Mouse (Mus musculus): ENCODE measurements around the gene Mcoln3. TPM values are rescaled to one million over a fixed set of nuclear protein-coding genes. Genes with fewer than 3 reads are reported as not detected.

The Mcoln3 gene
- polyA plus RNA-seq, 1 experiment = 17.3 TPM

- H3K36me3 ChIP-seq (ENCODE audit: control insufficient read depth, insufficient read depth, low read length) = no peaks in the 10 kb centered on the region
- 63% methylated on average over 10 of the region's 10 CpGs for WGBS
- no peaks in the 10 kb centered on the region for H3K4me1 ChIP-seq (ENCODE audit: control insufficient read depth, insufficient read depth, low read length)
- no peak overlapping the region for H3K27ac ChIP-seq (ENCODE audit: insufficient read depth, low read depth, low read length)
- DNase-seq = peak; percentile 17
- H3K4me3 ChIP-seq (ENCODE audit: insufficient read depth, low read depth, low read length) = no peak overlapping the region
- TF ChIP-seq CTCF (conservative IDR thresholded peaks at IDR 0.05; ENCODE audit: insufficient read depth, insufficient read length, low read depth, low read length) (no peak), POLR2A (IDR thresholded peaks at IDR 0.05; ENCODE audit: low read depth, low read length) (no peak)
- H3K27me3 ChIP-seq (replicated peaks; ENCODE audit: control insufficient read depth, insufficient read depth, low read length) = no peaks in the 10 kb centered on the region
Observed at GRCm38 (mm10) chr3:146186033-146186432, 68.8 kb downstream of the Mcoln3 start.

GRCm38 (mm10) chr3:146189933-146190332, 72.7 kb downstream of the Mcoln3 start:
- WGBS = 76% methylated on average over 10 of the region's 10 CpGs
- H3K4me1 ChIP-seq (ENCODE audit: control insufficient read depth, insufficient read depth, low read length) = no peaks in the 10 kb centered on the region
- no peak for DNase-seq
- no peaks in the 10 kb centered on the region for H3K36me3 ChIP-seq (ENCODE audit: control insufficient read depth, insufficient read depth, low read length)
- no peak for TF ChIP-seq POLR2A (IDR thresholded peaks at IDR 0.05; ENCODE audit: low read depth, low read length)
- TF ChIP-seq CTCF (conservative IDR thresholded peaks at IDR 0.05; ENCODE audit: insufficient read depth, insufficient read length, low read depth, low read length) = peak; percentile 24; the same call in 1 of the 2 replicates
- no peak overlapping the region for H3K27ac ChIP-seq (ENCODE audit: insufficient read depth, low read depth, low read length)
- no peak overlapping the region for H3K4me3 ChIP-seq (ENCODE audit: insufficient read depth, low read depth, low read length)
- no peaks in the 10 kb centered on the region for H3K27me3 ChIP-seq (replicated peaks; ENCODE audit: control insufficient read depth, insufficient read depth, low read length)

Other genes starting within 250 kb of the Mcoln3 start
- gene Bcl10, start 194.6 kb upstream of the Mcoln3 start, polyA plus RNA-seq (2012; rRNA removed) = 9.4 and 13.7 TPM in 2 replicates
- gene 2410004B18Rik, start 179.4 kb upstream of the Mcoln3 start, polyA plus RNA-seq (2012; rRNA removed) = 7.4 and 9.4 TPM in 2 replicates
- gene Syde2, start 129.6 kb upstream of the Mcoln3 start, polyA plus RNA-seq (2012; rRNA removed) = 6.1 and 6.3 TPM in 2 replicates
- 0.10 TPM in 1 of 2 replicates, not detected in the other for gene Wdr63, start 9.3 kb upstream of the Mcoln3 start, polyA plus RNA-seq (2012; rRNA removed)
- gene Mcoln2, start 32.4 kb downstream of the Mcoln3 start, polyA plus RNA-seq (2012; rRNA removed) = 3.2 and 3.5 TPM in 2 replicates
- 33.7 and 39.8 TPM in 2 replicates for gene Lpar3, start 103.5 kb downstream of the Mcoln3 start, polyA plus RNA-seq (2012; rRNA removed)